Mouse (Mus musculus) kidney, postnatal 4 days (tissue): ENCODE measurements around the gene Asf1a.
"Not testable (repeated sequence)": the region's sequence is repeated elsewhere in the genome, so short reads cannot be mapped to it uniquely, and the experiment has no call there.

Source experiments
- DNase-seq, 2 experiments: peaks; one replicate each; pipeline ENCODE4 v3.0.0; 2021; ENCODE audit warnings: mixed read lengths in 2 of 2

The Asf1a gene

DNA sequence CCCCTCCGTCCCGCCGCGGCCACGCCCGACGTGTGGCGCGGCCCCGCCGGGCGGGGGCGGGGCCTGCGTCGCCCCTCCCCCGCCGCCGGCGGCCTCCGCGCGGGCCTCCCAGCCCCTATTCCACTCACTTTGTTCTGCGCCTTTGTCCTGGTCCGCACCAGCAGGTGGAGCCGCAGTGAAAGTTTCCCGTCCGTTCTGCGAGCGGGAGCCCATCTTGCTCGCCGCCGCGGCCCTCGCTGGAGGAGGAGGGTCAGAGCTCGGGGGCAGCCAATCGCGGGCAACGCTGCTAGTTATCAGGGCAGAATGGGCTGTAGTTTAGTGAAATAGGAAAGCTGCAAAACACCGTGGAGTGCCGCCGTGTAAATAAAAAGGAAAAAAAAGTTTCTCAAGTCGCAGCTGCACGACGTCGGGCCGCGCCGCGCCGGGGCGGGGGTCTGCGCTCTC lies at the start of gene Asf1a:
Gene Asf1a, plus strand, starts transcription at position 81 of the 444 bp plus-strand sequence.
- DNase-seq: peak; percentile 98

DNA sequence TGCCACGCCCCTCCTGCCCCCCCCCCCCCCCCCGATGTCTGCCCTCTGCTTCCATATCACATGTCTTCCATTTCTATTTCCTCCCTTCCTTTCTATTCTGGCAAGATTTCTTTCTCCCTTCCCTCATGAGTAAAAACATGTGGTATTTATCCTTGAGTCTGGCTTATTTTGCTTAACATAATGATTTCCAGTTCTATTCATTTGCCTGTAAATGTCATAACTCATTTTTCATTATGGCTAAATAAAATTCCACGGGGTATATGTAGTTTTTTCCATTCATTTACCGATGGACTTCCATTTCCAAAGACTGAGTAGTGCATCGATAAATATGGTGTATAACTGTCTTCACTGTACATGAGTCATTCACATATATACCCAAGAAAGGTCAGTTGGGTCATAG lies 34.6 kb upstream of the Asf1a start:
- DNase-seq: no peak

DNA sequence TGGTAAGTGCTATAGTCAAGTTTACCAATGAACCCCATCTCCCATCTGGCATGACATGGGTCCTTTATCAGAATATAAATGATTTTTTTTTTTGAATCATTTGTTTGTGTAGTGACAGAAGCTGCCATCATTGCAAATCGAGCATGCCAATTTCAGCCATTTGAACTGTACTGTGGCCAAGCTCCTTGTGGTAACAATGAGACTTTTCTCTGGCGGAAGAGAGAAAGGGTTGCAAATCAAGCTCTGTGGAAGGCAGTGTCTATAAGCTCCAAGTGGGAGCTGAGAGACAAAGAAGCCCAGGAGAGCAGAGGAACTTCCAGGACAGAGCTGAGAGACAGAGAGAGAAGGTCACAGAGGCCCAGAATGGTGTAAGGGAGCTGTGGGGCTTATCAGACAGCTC lies 31.0 kb upstream of the Asf1a start:
- DNase-seq: no peak

DNA sequence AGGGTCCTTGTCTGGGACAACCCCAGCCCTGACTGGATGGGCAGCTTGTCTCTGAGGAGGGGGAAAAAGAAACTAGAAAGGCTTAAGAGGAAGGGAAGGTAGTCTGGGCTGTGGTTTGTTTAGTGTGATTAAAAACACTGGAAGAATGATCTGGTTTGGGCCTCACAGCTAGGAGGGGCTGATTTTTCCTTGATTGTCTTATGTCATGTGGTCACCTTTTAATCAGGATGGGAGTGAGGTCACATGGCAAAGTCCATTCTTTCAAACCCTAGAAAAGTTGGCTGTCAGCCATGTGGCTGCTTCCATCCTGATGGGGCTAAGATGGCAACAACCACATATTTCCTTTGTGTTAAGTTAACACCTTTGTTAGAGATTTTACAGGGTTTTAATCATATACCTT lies 28.0 kb upstream of the Asf1a start:
- DNase-seq: no peak

DNA sequence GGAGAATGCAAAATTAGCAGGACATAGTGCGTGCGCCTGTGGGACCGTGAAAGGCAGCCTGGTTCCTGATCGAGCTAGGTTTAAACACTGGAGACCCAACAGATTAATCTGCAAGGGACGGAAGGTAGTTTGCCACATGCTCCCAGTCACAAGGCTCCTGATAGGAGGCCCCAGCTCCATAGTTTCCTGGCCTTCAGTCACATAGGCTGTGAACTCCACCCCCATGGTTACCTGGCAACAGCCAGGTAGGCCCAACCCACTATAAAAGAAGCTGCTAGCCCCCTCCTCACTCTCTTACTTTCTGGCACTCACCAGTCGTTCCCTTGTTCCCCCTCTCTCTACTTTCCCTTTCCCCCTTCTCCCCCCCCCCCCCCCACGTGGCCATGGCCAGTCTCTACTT lies 16.4 kb upstream of the Asf1a start:
- DNase-seq: peak; percentile 29 to 53

DNA sequence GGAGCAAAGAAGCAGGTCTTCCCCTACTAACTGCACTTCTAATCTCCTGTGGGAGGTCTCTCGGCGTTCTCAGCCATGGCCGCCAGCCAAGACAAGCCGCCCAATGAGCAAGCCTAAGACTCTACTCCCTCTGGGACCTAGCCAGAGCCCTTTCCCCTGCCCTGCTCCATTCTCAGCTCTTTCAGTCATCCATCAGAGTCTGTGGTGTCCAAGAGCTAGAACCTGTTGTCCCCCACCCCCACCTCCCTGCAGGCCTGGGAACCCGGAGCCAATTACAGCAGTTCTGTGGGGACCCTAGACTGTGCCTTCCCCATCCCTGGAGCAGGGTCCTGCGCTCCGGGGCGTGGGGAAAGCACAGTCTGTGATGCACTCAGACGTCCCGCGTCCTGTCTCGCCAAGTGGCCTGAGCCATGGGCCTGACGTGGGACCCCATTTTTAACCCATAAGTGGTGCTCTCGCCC lies 15.9 kb upstream of the Asf1a start:
- DNase-seq: peak; percentile 80 to 86

DNA sequence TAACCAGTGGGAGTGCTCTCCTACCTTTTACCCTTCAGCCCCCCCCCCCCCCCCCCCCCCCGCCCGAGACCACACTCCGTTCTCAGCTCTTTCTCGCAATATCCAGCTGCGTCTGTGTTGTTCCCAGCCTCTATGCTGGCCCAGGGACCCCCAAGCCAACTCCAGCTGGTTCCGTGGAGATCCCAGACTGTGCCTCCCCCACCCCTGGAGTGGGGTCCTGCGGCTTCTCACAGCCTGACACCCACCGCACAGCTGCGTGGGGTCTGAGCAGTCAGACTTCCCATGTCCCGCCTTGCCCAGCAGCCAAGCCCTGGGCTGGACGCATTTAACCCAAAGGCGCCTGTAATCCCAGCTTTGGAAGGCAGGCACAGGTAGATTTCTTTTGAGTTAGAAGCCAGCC lies 15.5 kb upstream of the Asf1a start:
- DNase-seq: peak; percentile 17 to 30

DNA sequence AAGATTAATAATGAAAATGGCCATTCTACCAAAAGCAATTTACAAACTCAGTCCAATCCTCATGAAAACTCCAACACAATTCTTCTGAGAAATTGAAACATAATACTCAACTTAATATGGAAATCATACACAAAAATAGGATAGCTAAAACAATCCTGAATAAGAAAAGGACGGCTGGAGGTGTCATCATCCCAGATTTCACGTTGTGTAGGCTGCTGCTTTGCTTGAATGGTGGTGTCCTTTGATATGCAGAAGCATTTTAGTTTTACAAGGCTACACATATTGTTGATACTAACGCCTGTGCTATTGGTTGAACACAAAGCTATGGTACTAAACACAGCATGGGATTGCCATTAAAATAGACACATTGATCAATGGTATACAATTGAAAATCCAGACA lies 10.8 kb upstream of the Asf1a start:
- DNase-seq: no peak

DNA sequence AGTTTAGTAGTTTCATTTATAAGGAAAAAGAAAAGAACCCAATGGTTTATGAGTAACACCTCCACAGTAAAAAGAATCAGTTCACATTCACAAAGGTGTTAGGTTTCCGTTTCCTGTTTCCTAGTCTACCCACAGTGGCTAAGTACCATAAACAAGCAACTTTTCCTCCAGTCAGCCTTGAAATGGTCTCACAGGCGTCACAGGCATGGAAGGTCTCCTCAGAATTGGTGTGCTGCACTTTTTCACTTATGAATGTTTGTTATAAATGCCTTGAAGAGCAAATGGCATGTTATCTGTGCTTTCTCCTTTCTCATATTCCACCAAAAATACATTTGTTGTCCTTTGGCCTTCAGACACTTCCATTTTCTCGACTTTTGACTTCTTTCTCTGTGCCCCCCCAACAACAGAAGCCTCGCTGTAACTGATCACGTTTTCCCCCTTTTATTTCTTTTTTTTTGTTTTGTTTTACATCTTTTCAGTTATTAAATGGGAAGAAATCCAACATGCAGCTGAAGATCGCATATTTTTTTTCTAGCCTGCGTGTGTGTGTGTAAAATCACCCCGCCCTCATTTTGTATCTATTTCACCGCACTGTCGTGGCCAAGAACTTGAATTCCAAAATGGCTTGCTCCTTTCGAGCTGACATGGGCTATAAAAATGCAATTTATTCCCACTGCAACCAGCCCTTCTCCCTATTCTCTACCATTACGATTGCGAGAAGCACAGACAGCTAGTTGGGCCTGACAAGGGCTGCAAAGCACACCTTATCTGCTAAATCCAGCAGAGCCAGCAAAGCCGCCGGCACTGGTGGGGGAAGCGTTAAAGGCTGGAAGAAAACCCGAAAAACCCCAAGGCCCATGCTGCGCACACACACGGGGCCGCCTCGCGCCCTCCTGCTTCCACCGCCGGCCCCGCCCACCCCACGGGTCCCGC lies 547 bp upstream of the Asf1a start:
- DNase-seq: peak in 1 of 2 experiments; percentile 26

DNA sequence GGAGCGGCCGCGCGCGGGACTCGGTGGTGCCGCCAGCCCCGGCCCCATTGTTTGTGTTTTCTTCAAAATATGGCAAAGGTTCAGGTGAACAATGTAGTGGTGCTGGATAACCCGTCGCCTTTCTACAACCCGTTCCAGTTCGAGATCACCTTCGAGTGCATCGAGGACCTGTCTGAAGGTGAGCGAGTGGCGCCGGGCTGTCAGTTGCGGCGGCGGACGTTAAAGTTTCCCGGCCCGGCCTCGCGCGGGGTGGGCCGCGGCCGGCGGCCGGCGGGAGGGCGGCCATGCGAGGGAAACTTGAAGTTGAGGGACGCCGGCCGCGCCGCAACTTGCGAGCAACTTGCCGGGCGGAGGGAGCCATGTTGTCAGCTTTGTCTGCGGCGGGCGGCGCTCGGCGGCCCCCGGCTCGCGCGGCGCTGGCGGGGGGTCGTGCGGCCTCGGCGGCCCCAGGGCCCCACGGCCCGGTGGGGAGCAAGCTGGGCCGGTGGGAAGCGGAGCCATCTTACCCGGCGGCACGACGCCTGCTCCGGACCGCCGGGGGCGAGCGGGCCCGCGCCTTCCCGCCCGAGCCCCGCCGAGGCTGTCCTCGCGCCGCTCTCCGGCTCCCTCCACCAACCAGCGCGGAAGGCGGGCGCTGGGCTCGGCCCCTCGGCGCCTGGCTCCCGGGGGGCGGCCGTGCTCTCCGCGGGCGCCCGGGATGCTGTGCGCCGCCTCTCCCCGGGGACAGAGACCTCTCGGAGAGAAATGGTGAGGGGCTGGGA lies 744 bp downstream of the Asf1a start:
- DNase-seq: peak; percentile 63 to 80

DNA sequence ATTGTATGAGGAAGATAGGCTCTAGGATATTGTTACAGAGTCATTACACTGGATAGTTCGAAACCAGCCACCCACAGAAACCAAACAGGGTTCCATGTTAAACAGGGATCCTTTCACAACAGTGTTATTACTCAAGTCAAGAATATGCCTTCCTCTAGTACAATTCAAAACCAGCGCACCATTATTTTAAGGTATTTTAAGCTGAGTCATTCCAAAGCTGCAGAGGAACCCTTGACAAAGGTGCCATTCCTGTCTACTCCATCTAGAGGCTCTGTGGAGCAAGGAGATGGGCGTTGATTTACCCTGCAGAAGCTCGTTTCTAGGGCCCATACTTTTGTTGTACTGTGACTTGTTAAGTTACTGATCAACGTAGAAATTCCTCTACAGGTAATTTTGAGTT lies 2.3 kb downstream of the Asf1a start:
- DNase-seq: peak in 1 of 2 experiments; percentile 9

DNA sequence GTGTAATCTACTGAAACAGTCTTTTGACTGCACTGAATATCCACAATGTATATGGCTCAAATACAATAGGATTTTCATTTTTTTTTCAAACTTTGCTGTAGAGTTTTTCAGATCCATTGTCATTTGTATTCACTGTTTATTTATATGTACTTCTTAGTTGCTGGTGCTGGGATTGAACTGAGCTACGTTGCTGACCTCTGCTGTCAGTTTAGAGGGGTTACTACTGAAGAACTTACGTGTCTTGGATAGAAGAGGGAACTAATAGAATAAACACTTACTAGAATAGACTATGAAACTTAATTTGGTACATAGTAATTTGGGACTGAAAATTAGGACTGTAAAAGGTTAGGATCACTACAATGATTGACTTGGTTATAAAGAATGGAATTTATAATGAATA lies 8.8 kb downstream of the Asf1a start:
- DNase-seq: no peak

DNA sequence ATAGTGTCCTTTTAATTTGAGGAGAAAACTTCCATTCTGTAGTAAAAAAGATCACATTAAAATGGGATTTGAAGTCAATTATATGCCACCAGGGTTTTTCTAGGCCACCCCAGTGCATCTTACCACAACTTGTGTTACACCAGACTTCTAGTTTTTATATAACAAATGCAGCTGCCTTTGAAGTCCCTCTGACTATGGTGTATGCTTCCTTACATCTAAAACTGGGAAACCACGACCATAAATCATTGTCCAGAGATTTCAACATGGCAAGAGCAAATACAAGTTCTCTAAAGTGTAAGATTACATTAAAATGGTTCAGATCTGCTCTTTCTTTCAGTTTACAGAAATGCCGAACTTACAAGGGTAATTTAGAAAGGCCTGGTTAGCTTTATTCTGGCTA lies 11.7 kb downstream of the Asf1a start:
- DNase-seq: no peak

DNA sequence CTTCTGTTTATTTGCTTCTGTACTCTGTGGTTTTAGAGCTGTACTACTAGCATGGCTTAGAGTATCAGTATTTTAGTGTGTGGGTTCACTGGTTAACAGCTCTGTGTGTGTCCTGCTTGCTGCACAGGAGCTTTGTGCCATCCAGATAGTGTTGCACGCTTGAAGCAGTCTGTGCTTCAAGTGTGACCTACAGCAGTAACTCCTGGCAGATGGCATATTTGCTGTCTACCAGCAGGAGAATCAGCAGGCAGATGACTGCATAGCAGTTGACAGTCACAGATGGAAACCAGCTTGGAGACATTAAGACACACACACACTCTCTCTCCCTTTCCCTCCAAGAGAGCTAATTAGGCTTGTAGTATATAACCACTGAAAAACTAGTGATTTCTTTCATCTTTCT lies 15.6 kb downstream of the Asf1a start:
- no peak for DNase-seq

DNA sequence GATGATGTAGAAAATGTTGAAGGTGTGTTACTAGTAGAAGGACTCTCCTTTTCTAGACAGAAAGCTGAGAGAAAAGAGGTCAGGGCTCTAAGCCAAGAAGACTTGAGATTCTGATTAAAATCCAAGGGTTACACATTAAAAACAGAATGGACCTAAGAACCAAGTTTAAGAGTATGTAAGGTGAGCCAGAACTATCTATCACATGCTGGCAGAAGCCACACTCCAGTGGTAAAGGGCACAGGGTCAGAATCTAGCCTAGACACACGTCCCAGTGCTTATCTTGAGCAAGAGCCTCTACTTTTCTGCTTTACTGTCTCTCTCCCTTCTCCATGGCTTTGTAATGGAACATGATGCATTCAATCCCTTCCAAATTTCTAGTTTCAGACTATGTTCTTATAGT lies 17.4 kb downstream of the Asf1a start:
- DNase-seq: no peak

DNA sequence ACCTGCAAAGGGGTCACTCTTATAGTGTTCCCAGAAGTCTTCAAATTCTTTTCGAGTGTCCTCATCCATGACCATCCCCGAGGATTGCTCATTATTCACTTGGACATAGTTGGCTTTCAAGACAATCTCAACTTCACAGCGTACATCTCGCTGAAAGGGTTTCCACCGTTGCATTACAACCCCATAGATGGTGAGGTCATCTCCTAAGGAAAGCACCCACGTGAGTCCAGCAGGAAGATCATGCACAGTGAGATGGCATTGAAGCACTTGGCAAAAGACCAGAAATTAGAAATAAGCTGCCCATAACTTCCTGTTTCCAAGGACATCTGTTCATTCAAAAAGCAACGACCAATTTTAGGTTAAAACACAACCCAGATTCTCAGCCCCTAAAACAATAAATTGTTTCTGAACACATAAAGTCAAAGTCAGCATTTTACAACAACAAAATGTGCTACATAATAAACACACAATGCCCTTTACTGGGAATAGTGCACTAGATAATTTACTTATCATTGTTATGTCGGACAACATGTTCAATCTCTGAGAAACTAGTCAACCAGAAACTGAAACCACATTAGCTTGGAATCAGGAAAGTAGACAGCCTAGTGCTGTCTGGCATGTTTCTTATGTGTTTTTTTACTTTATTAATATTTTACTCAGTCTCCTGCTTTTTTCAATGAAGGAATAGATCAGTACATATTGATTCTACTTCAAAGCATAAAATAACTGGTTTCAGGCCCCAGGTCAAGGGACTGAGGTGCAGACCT lies 19.5 kb downstream of the Asf1a start:
- no peak for DNase-seq

DNA sequence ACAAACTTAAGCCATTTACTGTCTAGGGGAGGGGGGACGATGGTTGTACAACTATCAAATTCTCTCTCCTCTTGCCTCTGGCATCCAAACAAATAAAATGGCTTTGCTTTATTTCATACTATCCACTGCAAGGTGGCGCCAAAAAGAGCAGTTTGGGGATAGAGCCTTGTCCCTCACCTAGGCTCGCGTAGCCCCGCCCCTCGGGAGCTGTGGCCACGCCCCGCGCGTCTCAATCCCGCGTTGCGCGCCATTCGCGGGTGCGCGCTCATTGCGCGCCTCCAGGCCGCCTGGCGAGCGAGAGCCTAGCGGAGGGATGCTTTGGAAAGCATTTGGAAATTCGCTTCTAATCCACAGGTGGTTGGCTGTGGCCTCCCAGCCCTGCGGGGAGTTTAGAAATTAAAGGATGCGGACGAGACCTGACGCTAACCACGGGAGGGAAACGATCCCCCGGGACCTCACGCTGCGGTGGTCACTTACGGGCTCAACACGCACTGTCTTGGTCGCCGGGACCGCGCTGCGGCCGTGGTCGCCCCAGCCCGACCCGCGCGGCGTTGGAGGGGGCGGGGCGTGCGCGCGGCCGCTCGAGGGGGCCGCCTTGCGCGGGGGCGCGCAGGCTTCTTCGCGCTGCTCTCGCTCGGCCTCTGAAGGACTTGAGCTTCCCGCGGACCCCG lies 32.8 kb downstream of the Asf1a start:
- peak; percentile 97 to 98 for DNase-seq

DNA sequence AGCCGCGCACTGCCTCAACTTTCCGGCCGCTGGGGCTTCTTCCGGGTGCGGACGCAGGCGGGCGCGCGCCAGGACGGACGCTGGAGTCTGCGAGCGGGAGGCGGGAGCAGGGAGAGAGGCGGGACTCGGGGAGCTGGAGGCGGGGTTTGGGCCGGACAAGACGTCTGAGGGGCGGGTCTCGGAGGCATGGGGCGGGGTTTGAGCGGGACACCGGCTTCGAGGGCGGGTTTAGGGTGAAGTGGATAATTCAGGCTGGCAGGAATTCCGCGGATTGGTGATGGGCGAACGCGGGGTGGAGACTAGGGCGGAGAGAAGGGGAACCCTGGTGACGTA lies 33.3 kb downstream of the Asf1a start:
- peak; percentile 99 for DNase-seq

DNA sequence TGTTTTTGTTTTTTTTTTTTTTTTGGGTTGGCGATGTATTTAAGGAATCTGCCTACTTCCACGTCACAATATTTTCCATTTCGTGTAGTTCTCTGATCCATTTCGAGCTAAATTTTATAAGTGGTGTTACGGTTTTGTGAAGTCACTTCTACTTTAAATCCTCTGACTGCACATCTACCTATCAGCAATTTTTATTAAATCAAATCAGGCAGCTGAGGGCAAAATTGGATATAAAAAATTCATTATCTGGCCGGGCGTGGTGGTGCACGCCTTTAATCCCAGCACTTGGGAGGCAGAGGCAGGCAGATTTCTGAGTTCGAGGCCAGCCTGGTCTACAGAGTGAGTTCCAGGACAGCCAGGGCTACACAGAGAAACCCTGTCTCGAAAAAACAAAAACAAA lies 33.8 kb downstream of the Asf1a start, which contains the start of gene Mcm9:
Gene Mcm9, minus strand, starts transcription at position 101 of the 400 bp plus-strand sequence.
- DNase-seq: not testable (repeated sequence)

DNA sequence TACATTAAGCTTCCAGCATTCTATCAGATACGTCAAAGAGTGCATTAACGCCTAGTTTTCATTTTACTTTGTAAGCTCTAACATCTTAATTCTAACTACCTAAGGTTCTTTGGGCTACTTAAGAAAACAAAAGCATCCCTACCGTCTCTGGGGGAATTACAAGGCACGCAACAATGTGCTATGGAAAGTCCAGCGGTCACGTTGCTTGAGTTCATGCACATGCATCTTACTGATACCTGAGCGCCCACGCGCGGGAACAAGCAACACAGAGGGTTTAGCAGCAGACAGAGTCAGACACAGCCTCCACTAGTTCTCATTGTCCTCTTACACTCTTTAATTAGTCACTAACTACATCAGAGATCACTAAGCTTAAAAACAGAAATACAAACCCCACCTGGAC lies 37.6 kb downstream of the Asf1a start:
- DNase-seq: no peak

DNA sequence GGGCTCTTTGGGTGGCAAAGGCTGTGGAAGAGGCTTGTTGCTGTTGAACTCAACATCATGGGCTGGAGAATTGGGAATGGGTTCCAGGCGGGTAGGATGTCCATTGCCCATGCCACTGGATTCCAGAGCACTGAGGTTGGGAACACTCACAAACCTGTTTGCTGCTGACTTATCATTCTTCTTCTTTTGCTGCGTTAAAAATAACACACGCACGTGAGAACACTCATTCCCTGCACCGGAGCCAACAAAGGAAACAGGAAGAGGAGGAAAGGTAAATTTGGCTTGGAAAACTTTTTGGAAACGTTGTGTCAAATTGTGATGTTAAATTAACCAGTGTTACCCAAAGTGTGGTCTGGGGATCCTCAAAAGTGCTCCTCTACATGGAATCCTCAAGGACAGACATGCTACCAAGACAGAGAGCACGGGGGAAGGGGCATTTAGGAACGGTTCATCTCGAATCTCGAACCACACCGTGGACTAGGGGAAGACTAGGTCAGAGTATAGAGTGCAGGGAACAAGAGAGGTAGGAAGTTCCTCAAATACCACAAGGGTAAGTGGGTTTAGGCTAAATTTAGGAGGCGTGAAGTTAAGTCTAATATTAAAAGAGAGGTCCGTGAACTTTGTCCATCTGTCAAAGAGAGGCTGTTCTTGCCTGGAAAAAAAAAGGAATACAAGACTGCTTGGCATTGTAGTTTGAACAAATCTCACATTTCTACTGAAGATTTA lies 38.9 kb downstream of the Asf1a start:
- no peak for DNase-seq

DNA sequence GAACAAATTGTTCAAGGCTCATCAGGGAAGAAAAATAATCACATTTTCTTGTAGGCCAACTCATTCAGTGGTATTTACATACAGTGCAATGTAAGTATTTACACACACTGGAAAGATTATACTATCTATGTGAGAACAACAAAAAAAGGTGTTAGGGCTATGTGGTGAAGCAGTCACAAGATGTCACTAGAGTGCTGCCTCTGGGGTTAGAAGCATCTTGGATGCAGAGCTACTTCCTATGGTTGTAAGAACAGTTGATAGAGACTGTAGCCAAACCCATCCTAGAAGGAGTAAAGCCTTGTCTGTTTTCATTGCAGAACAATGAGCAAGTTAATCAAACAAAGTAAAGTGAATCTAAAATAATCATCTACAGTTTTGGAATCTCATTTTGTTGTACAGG lies 45.0 kb downstream of the Asf1a start:
- peak; percentile 41 to 49 for DNase-seq
